Mouse (Mus musculus): ENCODE results near the gene Lpp. TPM values are rescaled to one million over a fixed set of nuclear protein-coding genes. Genes with fewer than 3 reads are reported as not detected.

Lpp gene
- polyA plus RNA-seq, 1 experiment = 0.09 TPM

DNA sequence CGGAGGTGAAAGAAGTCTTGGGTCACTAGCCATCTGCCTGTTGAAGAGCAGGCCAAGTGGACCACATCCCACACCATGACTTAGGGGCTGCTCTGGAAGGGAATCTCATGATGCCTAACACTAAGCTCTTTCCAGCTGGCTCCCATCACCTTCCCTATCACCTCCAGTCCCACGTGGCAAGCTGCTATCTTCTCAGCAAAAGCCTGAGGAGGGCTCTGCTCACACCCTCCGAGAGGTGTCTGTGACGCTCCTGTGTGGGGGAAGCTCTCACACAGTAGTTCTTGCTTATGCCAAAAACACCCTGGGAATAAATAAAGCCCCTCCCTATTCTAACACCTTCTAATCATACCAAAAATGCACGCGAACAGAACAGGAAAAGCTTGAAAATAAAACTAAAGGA lies 26.2 kb upstream of the Lpp start:
- H3K4me3 ChIP-seq (replicated peaks) = no peak overlapping the region
- no peaks in the 10 kb centered on the region for H3K4me1 ChIP-seq
- peaks cover 4% of the 10 kb centered on the region for H3K27me3 ChIP-seq (replicated peaks)
- TF ChIP-seq GATA1 (IDR thresholded peaks at IDR 0.05; ENCODE audit: borderline replicate concordance, low read length) (no peak), FLI1 (IDR thresholded peaks at IDR 0.05; ENCODE audit: low read length) (no peak)
- H3K9me3 ChIP-seq = peaks cover 6% of the 10 kb centered on the region
- no peaks in the 10 kb centered on the region for H3K36me3 ChIP-seq (replicated peaks; ENCODE audit: low read length)

DNA sequence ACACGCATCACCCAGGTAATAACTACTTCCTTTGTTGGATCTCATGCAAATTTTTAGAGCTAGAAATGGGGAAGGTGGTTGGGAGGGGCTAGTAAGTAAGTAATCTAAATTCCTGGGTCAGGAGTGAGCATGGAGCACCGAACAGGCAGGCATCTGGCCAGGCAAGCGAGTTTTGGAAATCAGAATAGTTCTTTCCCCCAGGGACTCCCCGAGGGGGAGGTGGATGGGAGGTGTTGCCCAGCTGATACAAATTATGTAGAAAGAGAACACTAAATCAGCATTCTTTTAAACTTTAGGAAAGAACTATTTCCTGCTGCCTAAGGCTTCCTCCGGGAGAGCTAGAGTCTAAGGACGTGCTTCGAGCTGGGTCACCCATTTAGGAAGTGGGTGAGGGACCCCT lies 25.8 kb upstream of the Lpp start:
- no peaks in the 10 kb centered on the region for H3K4me1 ChIP-seq
- H3K9me3 ChIP-seq = peaks cover 6% of the 10 kb centered on the region
- no peak for TF ChIP-seq FLI1 (IDR thresholded peaks at IDR 0.05; ENCODE audit: low read length)
- no peak for TF ChIP-seq GATA1 (IDR thresholded peaks at IDR 0.05; ENCODE audit: borderline replicate concordance, low read length)
- H3K4me3 ChIP-seq (replicated peaks) = no peak overlapping the region
- peaks cover 4% of the 10 kb centered on the region for H3K27me3 ChIP-seq (replicated peaks)
- no peaks in the 10 kb centered on the region for H3K36me3 ChIP-seq (replicated peaks; ENCODE audit: low read length)

DNA sequence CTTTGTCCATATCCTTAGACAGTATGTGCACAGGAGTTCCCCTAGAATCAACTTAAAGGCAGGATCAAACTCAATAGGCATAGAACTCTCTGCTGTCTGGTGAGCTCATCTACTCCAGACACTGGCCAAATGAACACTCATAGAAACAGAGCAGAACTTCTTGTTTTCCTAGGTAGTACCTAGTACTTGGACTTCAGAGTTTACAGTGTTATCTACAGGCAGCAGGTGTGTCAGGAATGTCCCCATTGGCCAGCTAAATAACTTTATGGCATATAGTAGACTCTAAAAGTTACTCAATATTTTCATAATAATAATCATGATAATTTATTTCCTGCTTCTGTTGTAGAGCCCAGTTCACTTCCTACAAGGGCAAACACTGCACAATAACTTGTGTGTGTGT lies 16.8 kb upstream of the Lpp start:
- no peaks in the 10 kb centered on the region for H3K27me3 ChIP-seq (replicated peaks)
- H3K36me3 ChIP-seq (replicated peaks; ENCODE audit: low read length) = no peaks in the 10 kb centered on the region
- TF ChIP-seq GATA1 (IDR thresholded peaks at IDR 0.05; ENCODE audit: borderline replicate concordance, low read length) (no peak), FLI1 (IDR thresholded peaks at IDR 0.05; ENCODE audit: low read length) (no peak)
- H3K4me1 ChIP-seq = no peaks in the 10 kb centered on the region
- H3K4me3 ChIP-seq (replicated peaks) = no peak overlapping the region
- H3K9me3 ChIP-seq = peaks cover 1% of the 10 kb centered on the region

DNA sequence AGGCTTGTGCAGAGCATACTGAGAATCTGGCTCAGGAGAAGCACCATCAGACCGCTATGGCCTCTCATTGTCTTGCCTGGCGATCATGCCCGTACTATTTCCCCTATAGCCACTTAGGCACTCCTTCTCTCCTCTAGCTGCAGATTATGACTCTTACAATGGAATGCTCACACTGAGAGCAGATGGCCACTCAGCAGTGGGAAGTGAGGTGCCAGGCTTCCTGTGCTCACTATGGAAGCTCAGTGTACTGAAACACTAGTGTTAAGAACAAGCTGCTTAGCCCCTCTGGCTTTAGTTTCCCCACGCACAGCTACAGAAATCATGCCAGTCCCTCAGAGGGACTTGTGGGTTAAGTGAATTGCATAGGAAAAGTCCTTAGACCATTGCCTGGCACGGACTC lies 2.7 kb upstream of the Lpp start:
- Histone ChIP-seq H3K9me3 (peaks cover 22% of the 10 kb centered on the region), H3K4me3 (replicated peaks) (no peak overlapping the region), H3K27me3 (replicated peaks) (peaks cover 45% of the 10 kb centered on the region), H3K4me1 (peaks cover 16% of the 10 kb centered on the region), H3K36me3 (replicated peaks; ENCODE audit: low read length) (no peaks in the 10 kb centered on the region)
- no peak for TF ChIP-seq GATA1 (IDR thresholded peaks at IDR 0.05; ENCODE audit: borderline replicate concordance, low read length)
- TF ChIP-seq FLI1 (IDR thresholded peaks at IDR 0.05; ENCODE audit: low read length) = no peak

DNA sequence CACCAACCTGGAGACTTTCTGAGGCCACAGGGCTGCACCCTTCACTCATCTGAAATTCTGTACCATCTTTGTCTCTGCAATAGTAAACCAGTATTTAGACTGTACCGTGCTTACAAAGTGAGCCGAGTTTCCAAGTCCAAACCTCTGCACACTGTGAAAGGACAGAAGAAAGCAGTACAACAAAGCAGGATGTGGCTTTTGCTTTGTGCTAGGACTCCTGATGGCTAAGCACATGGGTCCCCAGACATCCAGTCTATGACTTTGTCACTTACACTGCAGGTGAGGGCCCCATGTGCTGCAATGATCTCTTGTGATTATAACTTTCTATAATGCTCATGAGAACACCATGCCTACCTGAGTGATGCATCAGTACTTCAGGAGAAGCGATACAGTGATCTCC lies 2.2 kb upstream of the Lpp start:
- Histone ChIP-seq H3K27me3 (replicated peaks) (peaks cover 45% of the 10 kb centered on the region), H3K4me3 (replicated peaks) (no peak overlapping the region), H3K9me3 (peaks cover 22% of the 10 kb centered on the region), H3K36me3 (replicated peaks; ENCODE audit: low read length) (no peaks in the 10 kb centered on the region), H3K4me1 (peaks cover 16% of the 10 kb centered on the region)
- TF ChIP-seq FLI1 (IDR thresholded peaks at IDR 0.05; ENCODE audit: low read length) (no peak), GATA1 (IDR thresholded peaks at IDR 0.05; ENCODE audit: borderline replicate concordance, low read length) (no peak)

DNA sequence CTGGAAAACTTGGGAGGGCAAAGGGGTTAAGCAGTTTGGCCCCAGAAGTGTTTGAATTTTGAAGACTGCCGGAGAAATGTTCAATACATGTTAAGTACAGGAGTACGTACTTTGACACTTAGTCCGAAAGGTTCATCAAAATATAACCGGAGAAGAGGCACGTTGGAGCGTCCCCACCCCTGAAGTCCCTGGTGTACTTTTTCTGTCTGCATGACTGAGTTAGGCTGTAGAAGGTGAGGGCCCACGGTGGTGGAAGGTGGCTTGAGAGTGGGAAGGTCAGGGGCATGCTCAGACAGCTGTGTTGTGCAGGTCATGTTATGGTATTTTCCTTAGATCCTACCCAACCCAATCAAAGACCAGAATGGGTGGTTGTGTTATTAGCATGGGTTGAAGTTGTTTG lies 1.4 kb upstream of the Lpp start:
- H3K4me1 ChIP-seq = peaks cover 16% of the 10 kb centered on the region
- peak overlapping the region; percentile 48 for H3K4me3 ChIP-seq (replicated peaks)
- TF ChIP-seq FLI1 (IDR thresholded peaks at IDR 0.05; ENCODE audit: low read length) (no peak), GATA1 (IDR thresholded peaks at IDR 0.05; ENCODE audit: borderline replicate concordance, low read length) (no peak)
- no peaks in the 10 kb centered on the region for H3K36me3 ChIP-seq (replicated peaks; ENCODE audit: low read length)
- peaks cover 19% of the 10 kb centered on the region for H3K9me3 ChIP-seq
- H3K27me3 ChIP-seq (replicated peaks) = peaks cover 51% of the 10 kb centered on the region

DNA sequence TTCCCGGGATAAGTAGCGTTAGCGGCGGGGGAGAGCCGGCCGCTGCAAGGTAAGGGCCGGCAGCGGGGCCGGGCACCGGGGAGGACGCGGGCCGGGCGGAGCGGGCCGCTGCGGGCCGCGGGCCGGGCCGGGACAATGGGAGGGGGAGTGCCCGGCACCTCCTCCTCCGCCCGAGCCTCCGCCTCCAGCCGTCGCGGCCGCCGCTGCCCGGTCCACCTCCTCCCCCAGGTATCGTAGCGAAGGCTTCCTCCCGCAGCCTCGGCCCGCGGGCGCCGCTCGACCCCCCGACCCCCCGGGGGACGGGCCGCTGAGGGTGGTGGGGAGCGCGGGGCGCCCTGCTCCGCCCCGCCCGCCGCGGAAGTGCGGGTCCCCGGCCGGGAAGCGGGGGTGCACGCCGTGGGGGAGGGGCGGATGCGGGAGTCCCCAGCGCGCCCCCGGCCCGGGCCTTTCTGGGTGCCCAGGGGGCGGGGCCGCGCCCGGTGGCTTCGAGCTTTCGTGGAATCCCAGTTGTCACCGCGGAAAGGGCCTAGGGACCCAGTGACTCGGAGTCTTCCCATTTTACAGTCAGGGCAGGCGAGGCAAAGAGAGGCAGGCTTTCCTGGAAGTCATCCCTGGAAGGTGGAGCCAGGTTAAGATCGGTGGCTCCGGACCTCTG lies 376 bp downstream of the Lpp start:
- Histone ChIP-seq H3K36me3 (replicated peaks; ENCODE audit: low read length) (no peaks in the 10 kb centered on the region), H3K9me3 (peaks cover under 1% of the 10 kb centered on the region; the same call in 1 of the 2 replicates), H3K4me1 (peaks cover 16% of the 10 kb centered on the region), H3K4me3 (replicated peaks) (peak overlapping the region; percentile 95), H3K27me3 (replicated peaks) (peaks cover 51% of the 10 kb centered on the region)
- TF ChIP-seq GATA1 (IDR thresholded peaks at IDR 0.05; ENCODE audit: borderline replicate concordance, low read length) = no peak
- no peak for TF ChIP-seq FLI1 (IDR thresholded peaks at IDR 0.05; ENCODE audit: low read length)

DNA sequence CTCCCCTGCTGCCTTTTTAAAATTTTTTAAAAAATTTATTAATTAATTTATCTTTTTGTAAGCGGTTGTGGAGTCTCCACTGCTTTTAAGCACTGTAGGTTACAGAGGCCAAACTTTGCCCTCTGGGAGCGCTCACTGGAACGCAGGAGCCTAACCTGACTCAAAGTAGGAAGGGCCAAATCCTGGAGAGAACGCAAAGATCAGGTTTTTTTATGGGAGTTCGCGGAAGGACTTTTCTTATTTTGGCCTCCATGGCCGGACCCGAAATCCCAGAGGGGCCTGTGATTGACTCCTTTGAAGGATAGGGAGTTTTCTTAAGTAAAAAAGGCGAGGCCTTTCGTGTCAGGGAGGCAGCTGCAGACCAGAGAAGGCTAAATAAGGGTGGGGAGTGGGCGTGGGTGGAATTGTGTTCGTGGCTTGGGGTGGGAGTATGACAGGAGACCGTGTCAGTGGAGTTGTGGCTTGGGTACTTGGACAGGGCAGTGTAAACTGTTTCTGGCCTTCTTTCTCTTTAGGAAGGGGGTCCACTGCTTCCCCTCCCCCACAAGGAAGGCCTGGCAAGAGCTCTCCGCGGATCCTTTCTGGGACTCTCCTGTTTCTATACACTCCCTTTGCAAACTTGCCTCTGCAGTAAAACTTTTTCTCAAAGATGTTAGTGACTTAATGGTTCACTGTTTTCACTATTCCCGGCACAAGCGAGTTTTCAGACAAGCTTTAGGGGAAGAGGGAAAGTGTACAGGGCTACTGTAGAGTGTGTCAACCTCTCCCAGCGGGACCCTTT lies 1.1 kb downstream of the Lpp start:
- Histone ChIP-seq H3K9me3 (no peaks in the 10 kb centered on the region), H3K4me3 (replicated peaks) (peak overlapping the region; percentile 95)

DNA sequence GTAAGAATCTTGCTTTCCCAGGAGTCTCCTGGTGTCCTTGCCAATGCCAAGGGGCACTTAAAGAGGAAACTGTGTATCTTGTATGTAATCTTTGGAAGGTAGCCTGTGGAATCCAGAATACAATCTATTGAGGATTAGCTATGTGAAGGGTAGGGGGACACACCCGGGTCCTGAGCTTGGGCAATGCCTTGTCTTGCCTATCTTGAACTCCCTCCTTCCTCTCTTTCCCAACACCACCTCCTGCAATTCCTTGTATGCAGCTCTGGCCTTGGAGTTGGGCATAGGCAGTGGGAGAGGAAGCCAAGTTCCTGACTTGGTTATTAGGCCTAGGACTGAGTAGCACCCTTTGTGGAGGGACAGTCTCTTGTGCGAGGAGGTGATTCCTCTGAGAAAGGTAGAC lies 1.8 kb downstream of the Lpp start:
- H3K4me1 ChIP-seq = peaks cover 16% of the 10 kb centered on the region
- H3K36me3 ChIP-seq (replicated peaks; ENCODE audit: low read length) = no peaks in the 10 kb centered on the region
- H3K9me3 ChIP-seq = no peaks in the 10 kb centered on the region
- TF ChIP-seq FLI1 (IDR thresholded peaks at IDR 0.05; ENCODE audit: low read length) (no peak), GATA1 (IDR thresholded peaks at IDR 0.05; ENCODE audit: borderline replicate concordance, low read length) (no peak)
- no peak overlapping the region for H3K4me3 ChIP-seq (replicated peaks)
- peaks cover 54% of the 10 kb centered on the region for H3K27me3 ChIP-seq (replicated peaks)

More for the DNA sequence above, 1.1 kb downstream of the Lpp start:
- Histone ChIP-seq H3K4me1 (peaks cover 16% of the 10 kb centered on the region), H3K36me3 (replicated peaks; ENCODE audit: low read length) (no peaks in the 10 kb centered on the region), H3K27me3 (replicated peaks) (peaks cover 51% of the 10 kb centered on the region)
- no peak for TF ChIP-seq FLI1 (IDR thresholded peaks at IDR 0.05; ENCODE audit: low read length)
- no peak for TF ChIP-seq GATA1 (IDR thresholded peaks at IDR 0.05; ENCODE audit: borderline replicate concordance, low read length)

DNA sequence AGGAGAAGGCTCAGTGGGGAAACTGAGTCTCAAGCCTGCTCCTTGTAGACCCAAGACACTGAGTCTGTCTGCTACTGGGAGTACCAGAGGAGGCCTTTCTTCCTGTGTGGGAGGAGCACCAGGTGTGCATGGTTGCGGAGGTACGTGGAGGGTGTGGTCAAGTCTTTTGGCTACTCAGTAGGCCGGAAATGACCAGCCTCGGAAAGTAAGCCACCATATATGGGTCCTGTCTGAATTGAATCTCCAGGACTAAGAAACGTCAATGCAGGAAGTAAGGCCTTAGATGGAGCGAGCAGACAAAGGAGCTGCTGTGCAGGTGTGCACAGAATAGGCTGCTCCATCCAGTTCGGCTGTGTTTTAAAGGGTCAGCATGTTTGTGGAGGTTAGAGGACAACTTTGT lies 3.2 kb downstream of the Lpp start:
- Histone ChIP-seq H3K36me3 (replicated peaks; ENCODE audit: low read length) (no peaks in the 10 kb centered on the region), H3K4me1 (peaks cover 16% of the 10 kb centered on the region), H3K4me3 (replicated peaks) (no peak overlapping the region), H3K27me3 (replicated peaks) (peaks cover 42% of the 10 kb centered on the region), H3K9me3 (no peaks in the 10 kb centered on the region)
- no peak for TF ChIP-seq FLI1 (IDR thresholded peaks at IDR 0.05; ENCODE audit: low read length)
- no peak for TF ChIP-seq GATA1 (IDR thresholded peaks at IDR 0.05; ENCODE audit: borderline replicate concordance, low read length)

Measured in megakaryocyte, embryonic 14.5 days (primary cell).